In the genomic region with DNA sequence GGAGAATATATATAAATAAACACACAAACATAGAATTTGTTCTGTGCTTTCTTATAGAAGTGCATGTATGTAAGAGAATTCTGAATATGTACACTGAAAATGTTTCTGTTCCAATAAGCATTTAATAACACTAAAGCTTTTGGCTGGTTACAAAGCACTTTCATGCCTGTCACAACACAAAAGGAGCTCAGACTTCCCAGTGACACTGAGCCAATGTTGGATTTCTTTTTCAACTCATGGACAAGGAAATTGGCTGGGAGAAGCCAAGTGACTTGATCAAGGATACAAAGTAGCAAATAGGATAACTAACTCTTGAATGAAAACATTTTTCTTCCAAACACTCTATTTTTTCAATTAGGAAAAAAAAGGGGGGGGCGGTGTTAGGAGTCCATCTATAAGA, we compare ENCODE assay signal across 20 mouse cellular contexts.
DNase-seq lines count a peak whose midpoint lies in the region; ATAC-seq and TF ChIP-seq lines count a peak whose summit lies in the region.
"Had no signal": no experiment of that assay in that cellular context is flagged by ENCODE, and none has a peak within 500 bp of the region (broad histone marks: within the 10 kb centered on the region; RNA-seq: fewer than 3 reads in every experiment).

No protein-coding gene starts in this region.

- no peak overlapping the region for H3K27ac ChIP-seq in hindbrain, postnatal 0 days
- no peak overlapping the region for H3K27ac ChIP-seq in hindbrain, embryonic 14.5 days
- peak overlapping the region; percentile 32; the same call in 1 of the 2 replicates for H3K27ac ChIP-seq in left cerebral cortex, adult 2 months
- no peak overlapping the region for H3K27ac ChIP-seq in midbrain, postnatal 0 days (ENCODE audit: low read depth, low read length)
- H3K27ac ChIP-seq in midbrain, embryonic 10.5 days (replicated peaks) = no peak overlapping the region
- H3K27ac ChIP-seq: embryonic facial prominence, embryonic 10.5 days; embryonic facial prominence, embryonic 12.5 days; forebrain, embryonic 12.5 days; forebrain, embryonic 15.5 days had no signal

- no peaks in the 10 kb centered on the region for H3K27me3 ChIP-seq in hindbrain, postnatal 0 days (ENCODE audit: insufficient read depth, low read length)
- H3K27me3 ChIP-seq in hindbrain, embryonic 14.5 days (ENCODE audit: control insufficient read depth, insufficient read depth, low read length) = no peaks in the 10 kb centered on the region
- H3K27me3 ChIP-seq in midbrain, postnatal 0 days (ENCODE audit: insufficient read depth, low read length) = no peaks in the 10 kb centered on the region
- peaks cover 45% of the 10 kb centered on the region for H3K27me3 ChIP-seq in midbrain, embryonic 10.5 days (ENCODE audit: low read depth, poor library complexity, severe bottlenecking)
- H3K27me3 ChIP-seq: embryonic facial prominence, embryonic 12.5 days; forebrain, embryonic 12.5 days; forebrain, embryonic 15.5 days had no signal

- no peak for ATAC-seq in hindbrain, postnatal 0 days
- ATAC-seq in hindbrain, embryonic 14.5 days (ENCODE audit: low FRiP score) = no peak
- ATAC-seq in midbrain, postnatal 0 days (ENCODE audit: low FRiP score) = no peak
- ATAC-seq: forebrain, embryonic 15.5 days; forebrain, postnatal 0 days had no signal

- peak; percentile 44 for DNase-seq in hindbrain, postnatal 0 days (ENCODE audit: low spot score)
- no peak for DNase-seq in hindbrain, embryonic 14.5 days (ENCODE audit: low spot score)
- no peak for DNase-seq in left cerebral cortex, adult 2 months (ENCODE audit: extremely low spot score in 1 of 2, low spot score in 2 of 2)
- no peak for DNase-seq in left cerebral cortex, postnatal 10 days (ENCODE audit: extremely low spot score in 1 of 2, low spot score in 2 of 2)
- DNase-seq in midbrain, postnatal 0 days (ENCODE audit: low spot score) = peak; percentile 46
- no peak for DNase-seq in midbrain, embryonic 10.5 days (ENCODE audit: low spot score)
- no peak for DNase-seq in right cerebral cortex, postnatal 4 days
- DNase-seq: adrenal gland, adult 2 months; adrenal gland, postnatal 10 days; adrenal gland, postnatal 25 days; cerebellum, adult 11-12 months; cerebellum, adult 2 months; cerebellum, adult 9-10 months; cerebellum, postnatal 10 days; cerebellum, postnatal 25 days; forebrain, postnatal 0 days had no signal

- WGBS in hindbrain, postnatal 0 days = 72% methylated on average over 1 of the region's 1 CpGs
- 88% methylated on average over 1 of the region's 1 CpGs for WGBS in hindbrain, embryonic 14.5 days
- 62% methylated on average over 1 of the region's 1 CpGs for WGBS in midbrain, postnatal 0 days
- 87% methylated on average over 1 of the region's 1 CpGs for WGBS in midbrain, embryonic 10.5 days

- no peak for TF ChIP-seq CTCF in hindbrain, postnatal 0 days (IDR thresholded peaks at IDR 0.05; ENCODE audit: low read depth)
- TF ChIP-seq CTCF in left cerebral cortex, adult 2 months (IDR thresholded peaks at IDR 0.05) = no peak
- no peak for TF ChIP-seq CTCF in midbrain, postnatal 0 days (IDR thresholded peaks at IDR 0.05)

- H3K36me3 ChIP-seq in hindbrain, postnatal 0 days (ENCODE audit: insufficient read depth, low read length) = no peaks in the 10 kb centered on the region
- no peaks in the 10 kb centered on the region for H3K36me3 ChIP-seq in hindbrain, embryonic 14.5 days (replicated peaks; ENCODE audit: control insufficient read depth, insufficient read depth)
- no peaks in the 10 kb centered on the region for H3K36me3 ChIP-seq in midbrain, postnatal 0 days (ENCODE audit: insufficient read depth, low read length)
- H3K36me3 ChIP-seq in midbrain, embryonic 10.5 days = no peaks in the 10 kb centered on the region
- H3K36me3 ChIP-seq: embryonic facial prominence, embryonic 10.5 days; embryonic facial prominence, embryonic 12.5 days; forebrain, embryonic 12.5 days; forebrain, embryonic 15.5 days had no signal

- H3K9me3 ChIP-seq in hindbrain, postnatal 0 days (ENCODE audit: low read length) = no peaks in the 10 kb centered on the region
- H3K9me3 ChIP-seq in hindbrain, embryonic 14.5 days (ENCODE audit: control insufficient read depth, low read length) = no peaks in the 10 kb centered on the region
- no peaks in the 10 kb centered on the region for H3K9me3 ChIP-seq in midbrain, postnatal 0 days (ENCODE audit: low read length)
- no peaks in the 10 kb centered on the region for H3K9me3 ChIP-seq in midbrain, embryonic 10.5 days (replicated peaks)
- H3K9me3 ChIP-seq: embryonic facial prominence, embryonic 10.5 days; embryonic facial prominence, embryonic 12.5 days; forebrain, embryonic 12.5 days; forebrain, embryonic 15.5 days had no signal

- intact Hi-C loops in left cerebral cortex, adult 2 months (cut with DNase I) = no loop called here
- intact Hi-C loops in left cerebral cortex, postnatal 10 days (cut with DNase I) = no loop called here

- H3K9ac ChIP-seq in hindbrain, postnatal 0 days (replicated peaks; ENCODE audit: low read length) = no peak overlapping the region
- no peak overlapping the region for H3K9ac ChIP-seq in hindbrain, embryonic 14.5 days
- no peak overlapping the region for H3K9ac ChIP-seq in midbrain, postnatal 0 days (replicated peaks; ENCODE audit: low read length, poor library complexity, severe bottlenecking)
- H3K9ac ChIP-seq: embryonic facial prominence, embryonic 12.5 days; forebrain, embryonic 12.5 days; forebrain, embryonic 15.5 days; forebrain, postnatal 0 days had no signal

- no peaks in the 10 kb centered on the region for H3K4me1 ChIP-seq in hindbrain, postnatal 0 days (ENCODE audit: insufficient read depth, low read length)
- 0 out of 2 replicates have a peak, but pooled peaks cover 6% of the 10 kb centered on the region for H3K4me1 ChIP-seq in hindbrain, embryonic 14.5 days (replicated peaks; ENCODE audit: control insufficient read depth, insufficient read depth, low read length)
- no peaks in the 10 kb centered on the region for H3K4me1 ChIP-seq in midbrain, postnatal 0 days (ENCODE audit: insufficient read depth, low read length)
- H3K4me1 ChIP-seq in midbrain, embryonic 10.5 days = no peaks in the 10 kb centered on the region
- H3K4me1 ChIP-seq: embryonic facial prominence, embryonic 10.5 days; embryonic facial prominence, embryonic 12.5 days; forebrain, embryonic 12.5 days had no signal

- H3K4me2 ChIP-seq in hindbrain, postnatal 0 days (ENCODE audit: low read depth, low read length) = no peak overlapping the region
- H3K4me2 ChIP-seq in hindbrain, embryonic 14.5 days (replicated peaks) = no peak overlapping the region
- H3K4me2 ChIP-seq in midbrain, postnatal 0 days (ENCODE audit: low read depth, low read length, poor library complexity, severe bottlenecking) = no peak overlapping the region
- H3K4me2 ChIP-seq: embryonic facial prominence, embryonic 12.5 days; forebrain, embryonic 12.5 days; forebrain, embryonic 15.5 days had no signal

- H3K4me3 ChIP-seq in hindbrain, postnatal 0 days (ENCODE audit: low read length) = no peak overlapping the region
- H3K4me3 ChIP-seq in hindbrain, embryonic 14.5 days (replicated peaks; ENCODE audit: low read length) = no peak overlapping the region
- H3K4me3 ChIP-seq in left cerebral cortex, adult 2 months = no peak overlapping the region
- H3K4me3 ChIP-seq in midbrain, postnatal 0 days (ENCODE audit: low read depth, low read length) = no peak overlapping the region
- H3K4me3 ChIP-seq in midbrain, embryonic 10.5 days = no peak overlapping the region
- H3K4me3 ChIP-seq: embryonic facial prominence, embryonic 10.5 days; embryonic facial prominence, embryonic 12.5 days; forebrain, embryonic 12.5 days; forebrain, embryonic 15.5 days had no signal

Comparison
In these comparisons a context has a peak if more than half of its experiments do, and no peak if none do; other contexts are left out.
1. DNase-seq: peak in hindbrain, postnatal 0 days (single experiment) and midbrain, postnatal 0 days (single experiment); none in hindbrain, embryonic 14.5 days (single experiment), left cerebral cortex, adult 2 months (0 of 2), left cerebral cortex, postnatal 10 days (0 of 2), midbrain, embryonic 10.5 days (single experiment) and right cerebral cortex, postnatal 4 days (single experiment).